ENCODE assay signal across 27 mouse cellular contexts in the genomic region with DNA sequence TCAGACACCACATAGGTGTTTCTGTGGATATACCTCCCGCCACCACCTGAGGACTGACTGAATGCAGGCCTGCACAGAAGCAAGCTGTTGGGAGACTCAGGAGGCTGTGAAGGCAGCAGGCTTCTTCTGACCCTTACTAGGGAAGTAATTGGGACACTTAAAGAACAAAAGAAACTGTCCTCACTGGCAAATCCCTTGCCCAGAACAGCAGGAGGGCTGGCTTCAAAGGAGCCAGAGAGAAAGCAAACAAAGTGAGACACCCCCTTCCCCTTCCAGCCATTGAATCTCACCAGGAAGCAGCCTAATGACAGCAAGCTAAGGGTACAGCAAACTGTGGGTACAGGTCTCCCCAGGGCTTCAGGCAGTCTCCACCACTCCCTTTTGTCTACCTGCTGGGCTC.
A peak's percentile ranks its signal among the peaks of the same experiment; 100 is the strongest.
DNase-seq lines count a peak whose midpoint lies in the region; ATAC-seq lines count a peak whose summit lies in the region.
"Had no signal": no experiment of that assay in that cellular context is flagged by ENCODE, and none has a peak within 500 bp of the region (broad histone marks: within the 10 kb centered on the region; RNA-seq: fewer than 3 reads in every experiment).

No protein-coding gene starts in this region.

- H3K27ac ChIP-seq in forebrain, embryonic 14.5 days (ENCODE audit: low read depth, low read length), result no peak overlapping the region
- H3K27ac ChIP-seq in forebrain, embryonic 11.5 days (ENCODE audit: low read depth, low read length), result no peak overlapping the region
- no peak overlapping the region for H3K27ac ChIP-seq in midbrain, embryonic 11.5 days (ENCODE audit: low read depth, low read length)
- no peak overlapping the region for H3K27ac ChIP-seq in midbrain, embryonic 13.5 days
- H3K27ac ChIP-seq in midbrain, embryonic 15.5 days, result peak overlapping the region; percentile 72; the same call in 1 of the 2 replicates
- H3K27ac ChIP-seq: embryonic facial prominence, embryonic 10.5 days; embryonic facial prominence, embryonic 15.5 days; heart, embryonic 13.5 days; intestine, embryonic 15.5 days; kidney, postnatal 0 days; liver, embryonic 14.5 days; midbrain, embryonic 12.5 days; neural tube, embryonic 12.5 days; stomach, embryonic 15.5 days had no signal

- 29% methylated on average over 1 of the region's 1 CpGs for WGBS in forebrain, embryonic 14.5 days
- 11% methylated on average over 1 of the region's 1 CpGs for WGBS in forebrain, embryonic 11.5 days
- 24% methylated on average over 1 of the region's 1 CpGs for WGBS in midbrain, embryonic 11.5 days
- WGBS in midbrain, embryonic 13.5 days, result 30% methylated on average over 1 of the region's 1 CpGs
- 35% methylated on average over 1 of the region's 1 CpGs for WGBS in midbrain, embryonic 15.5 days

- peak; percentile 15 for DNase-seq in forebrain, embryonic 14.5 days (ENCODE audit: low spot score)
- no peak for DNase-seq in forebrain, embryonic 11.5 days (ENCODE audit: low spot score)
- DNase-seq in midbrain, embryonic 11.5 days (ENCODE audit: low spot score, missing footprints), result peak; percentile 67
- peak; percentile 7 for DNase-seq in Muller cell, postnatal 12 days (ENCODE audit: inconsistent ontology term)
- no peak for DNase-seq in lung, postnatal 14 days
- no peak for DNase-seq in lung, postnatal 25 days (ENCODE audit: low spot score)
- DNase-seq: adrenal gland, postnatal 10 days; cerebellum, adult 18-20 months; gastrocnemius, postnatal 10 days; heart, postnatal 10 days; kidney, adult 8-10 months; kidney, postnatal 4 days; liver; lung, adult 2 months; lung, postnatal 10 days had no signal

- no peaks in the 10 kb centered on the region for H3K27me3 ChIP-seq in forebrain, embryonic 14.5 days (replicated peaks; ENCODE audit: control insufficient read depth, insufficient read depth, low read length)
- no peaks in the 10 kb centered on the region for H3K27me3 ChIP-seq in forebrain, embryonic 11.5 days (ENCODE audit: control insufficient read depth, insufficient read depth, low read length)
- H3K27me3 ChIP-seq in midbrain, embryonic 11.5 days (ENCODE audit: control insufficient read depth, insufficient read depth, low read length), result no peaks in the 10 kb centered on the region
- H3K27me3 ChIP-seq in midbrain, embryonic 13.5 days, result no peaks in the 10 kb centered on the region
- no peaks in the 10 kb centered on the region for H3K27me3 ChIP-seq in midbrain, embryonic 15.5 days (replicated peaks)
- H3K27me3 ChIP-seq: embryonic facial prominence, embryonic 15.5 days; heart, embryonic 13.5 days; intestine, embryonic 15.5 days; neural tube, embryonic 12.5 days; stomach, embryonic 15.5 days had no signal

- H3K9me3 ChIP-seq in forebrain, embryonic 14.5 days (replicated peaks; ENCODE audit: control insufficient read depth, low read length), result no peaks in the 10 kb centered on the region
- no peaks in the 10 kb centered on the region for H3K9me3 ChIP-seq in forebrain, embryonic 11.5 days (ENCODE audit: control insufficient read depth, low read length)
- H3K9me3 ChIP-seq in midbrain, embryonic 11.5 days (ENCODE audit: control insufficient read depth, low read length), result no peaks in the 10 kb centered on the region
- H3K9me3 ChIP-seq in midbrain, embryonic 13.5 days, result no peaks in the 10 kb centered on the region
- H3K9me3 ChIP-seq in midbrain, embryonic 15.5 days, result no peaks in the 10 kb centered on the region
- H3K9me3 ChIP-seq: embryonic facial prominence, embryonic 10.5 days; embryonic facial prominence, embryonic 15.5 days; heart, embryonic 13.5 days; intestine, embryonic 15.5 days; midbrain, embryonic 12.5 days; neural tube, embryonic 12.5 days; stomach, embryonic 15.5 days had no signal

- H3K4me3 ChIP-seq in forebrain, embryonic 14.5 days (ENCODE audit: low read depth, low read length), result no peak overlapping the region
- no peak overlapping the region for H3K4me3 ChIP-seq in forebrain, embryonic 11.5 days (ENCODE audit: low read depth, low read length)
- H3K4me3 ChIP-seq in midbrain, embryonic 11.5 days (ENCODE audit: low read depth, low read length), result no peak overlapping the region
- H3K4me3 ChIP-seq in midbrain, embryonic 13.5 days (replicated peaks), result no peak overlapping the region
- H3K4me3 ChIP-seq in midbrain, embryonic 15.5 days, result no peak overlapping the region
- H3K4me3 ChIP-seq: embryonic facial prominence, embryonic 10.5 days; embryonic facial prominence, embryonic 15.5 days; heart, embryonic 13.5 days; intestine, embryonic 15.5 days; midbrain, embryonic 12.5 days; myocyte; neural tube, embryonic 12.5 days; stomach, embryonic 15.5 days had no signal

- H3K4me2 ChIP-seq in forebrain, embryonic 14.5 days (ENCODE audit: low read length), result no peak overlapping the region
- no peak overlapping the region for H3K4me2 ChIP-seq in forebrain, embryonic 11.5 days (ENCODE audit: low read depth, low read length, severe bottlenecking)
- H3K4me2 ChIP-seq in midbrain, embryonic 11.5 days, result no peak overlapping the region
- no peak overlapping the region for H3K4me2 ChIP-seq in midbrain, embryonic 13.5 days (replicated peaks)
- no peak overlapping the region for H3K4me2 ChIP-seq in midbrain, embryonic 15.5 days
- H3K4me2 ChIP-seq: embryonic facial prominence, embryonic 15.5 days; heart, embryonic 13.5 days; intestine, embryonic 15.5 days; midbrain, embryonic 12.5 days; neural tube, embryonic 12.5 days; stomach, embryonic 15.5 days had no signal

- H3K4me1 ChIP-seq in forebrain, embryonic 14.5 days (ENCODE audit: control insufficient read depth, insufficient read depth, low read length), result peaks cover 15% of the 10 kb centered on the region
- H3K4me1 ChIP-seq in forebrain, embryonic 11.5 days (replicated peaks; ENCODE audit: control insufficient read depth, insufficient read depth, low read length), result peaks cover 7% of the 10 kb centered on the region
- peaks cover 6% of the 10 kb centered on the region; the same call in 1 of the 2 replicates for H3K4me1 ChIP-seq in midbrain, embryonic 11.5 days (ENCODE audit: control insufficient read depth, insufficient read depth, low read length)
- H3K4me1 ChIP-seq in midbrain, embryonic 13.5 days (replicated peaks), result peaks cover 22% of the 10 kb centered on the region
- H3K4me1 ChIP-seq in midbrain, embryonic 15.5 days, result peaks cover 15% of the 10 kb centered on the region
- H3K4me1 ChIP-seq: embryonic facial prominence, embryonic 15.5 days; intestine, embryonic 15.5 days; neural tube, embryonic 12.5 days; stomach, embryonic 15.5 days had no signal

- H3K9ac ChIP-seq in forebrain, embryonic 14.5 days (ENCODE audit: low read length), result no peak overlapping the region
- H3K9ac ChIP-seq in forebrain, embryonic 11.5 days (ENCODE audit: low read length), result no peak overlapping the region
- no peak overlapping the region for H3K9ac ChIP-seq in midbrain, embryonic 11.5 days (ENCODE audit: low read length)
- H3K9ac ChIP-seq in midbrain, embryonic 13.5 days (replicated peaks), result no peak overlapping the region
- H3K9ac ChIP-seq in midbrain, embryonic 15.5 days, result no peak overlapping the region
- H3K9ac ChIP-seq: embryonic facial prominence, embryonic 15.5 days; heart, embryonic 13.5 days; intestine, embryonic 15.5 days; liver, embryonic 14.5 days; midbrain, embryonic 12.5 days; neural tube, embryonic 12.5 days; stomach, embryonic 15.5 days had no signal

- no peak for ATAC-seq in forebrain, embryonic 14.5 days
- ATAC-seq in forebrain, embryonic 11.5 days (replicated peaks; ENCODE audit: low FRiP score), result no peak
- ATAC-seq in midbrain, embryonic 11.5 days (ENCODE audit: low FRiP score), result no peak
- no peak for ATAC-seq in midbrain, embryonic 13.5 days
- ATAC-seq in midbrain, embryonic 15.5 days (replicated peaks), result no peak
- ATAC-seq: intestine, embryonic 15.5 days had no signal

- H3K36me3 ChIP-seq in forebrain, embryonic 14.5 days (ENCODE audit: control insufficient read depth, insufficient read depth, low read length), result no peaks in the 10 kb centered on the region
- no peaks in the 10 kb centered on the region for H3K36me3 ChIP-seq in forebrain, embryonic 11.5 days (ENCODE audit: control insufficient read depth, insufficient read depth, low read length)
- H3K36me3 ChIP-seq in midbrain, embryonic 11.5 days (ENCODE audit: control insufficient read depth, insufficient read depth, low read length), result no peaks in the 10 kb centered on the region
- H3K36me3 ChIP-seq in midbrain, embryonic 13.5 days, result no peaks in the 10 kb centered on the region
- no peaks in the 10 kb centered on the region for H3K36me3 ChIP-seq in midbrain, embryonic 15.5 days (replicated peaks)
- H3K36me3 ChIP-seq: embryonic facial prominence, embryonic 10.5 days; embryonic facial prominence, embryonic 15.5 days; heart, embryonic 13.5 days; intestine, embryonic 15.5 days; midbrain, embryonic 12.5 days; neural tube, embryonic 12.5 days; stomach, embryonic 15.5 days had no signal

Comparison
In these comparisons a context has a peak if more than half of its experiments do, and no peak if none do; other contexts are left out.
1. DNase-seq: peak in forebrain, embryonic 14.5 days (single experiment), midbrain, embryonic 11.5 days (single experiment) and Muller cell, postnatal 12 days (single experiment); none in forebrain, embryonic 11.5 days (single experiment), lung, postnatal 14 days (single experiment) and lung, postnatal 25 days (single experiment).